Mouse (Mus musculus) heart, postnatal 0 days (tissue): ENCODE measurements around the gene Arhgap15. TPM values are rescaled to one million over a fixed set of nuclear protein-coding genes. Genes with fewer than 3 reads are reported as not detected.

Experiments
- ATAC-seq: fragments of 200-750 bp; cut with Nextera tagmentation; 2 replicates; pipeline ENCODE4 v1.8.0; 2017; ENCODE audit warnings: low read depth, moderate number of reproducible peaks, moderate library complexity; ENCODE audit not compliant: insufficient read depth
- DNase-seq: peaks from one replicate; pipeline ENCODE4 v3.0.0-alpha.2; 2016; ENCODE audit warnings: low spot score
- H3K27ac ChIP-seq: fragments of 300-500 bp; sonication (generic); 2 replicates; pipeline ENCODE4 v1.5.1; 2014; ENCODE audit warnings: low read depth, mild to moderate bottlenecking
- H3K27me3 ChIP-seq: fragments of 300-500 bp; sonication (generic); 2 replicates; pipeline ENCODE4 v1.6.1; 2014; ENCODE audit warnings: low read length, mixed read lengths; ENCODE audit not compliant: control insufficient read depth, insufficient read depth
- H3K36me3 ChIP-seq: fragments of 300-500 bp; sonication (generic); replicated peaks from 2 replicates; pipeline ENCODE4 v1.6.1; 2014; ENCODE audit warnings: low read length, mixed read lengths; ENCODE audit not compliant: control insufficient read depth, insufficient read depth
- H3K4me1 ChIP-seq: fragments of 300-500 bp; sonication (generic); 2 replicates; pipeline ENCODE4 v1.6.1; 2014; ENCODE audit warnings: antibody characterized with exemption; ENCODE audit not compliant: control insufficient read depth, insufficient read depth
- H3K4me2 ChIP-seq: fragments of 300-500 bp; sonication (generic); 2 replicates; pipeline ENCODE4 v1.6.1; 2014; ENCODE audit warnings: low read depth, mild to moderate bottlenecking, low read length, moderate library complexity
- H3K4me3 ChIP-seq: fragments of 300-500 bp; sonication (generic); 2 replicates; pipeline ENCODE4 v1.5.1; 2014; ENCODE audit warnings: low read depth, low read length
- H3K9ac ChIP-seq: fragments of 300-500 bp; sonication (generic); replicated peaks from 2 replicates; pipeline ENCODE4 v1.6.1; 2014; ENCODE audit warnings: low read depth, low read length, mixed read lengths
- H3K9me3 ChIP-seq: fragments of 300-500 bp; sonication (generic); replicated peaks from 2 replicates; pipeline ENCODE4 v1.6.1; 2016; ENCODE audit warnings: low read length; ENCODE audit not compliant: control insufficient read depth
- CTCF ChIP-seq: IDR thresholded peaks from 2 replicates; pipeline ENCODE4 v1.5.1; 2016; ENCODE audit warnings: antibody characterized with exemption, control low read depth, low read depth
- EP300 ChIP-seq: IDR thresholded peaks from 2 replicates; pipeline ENCODE4 v1.6.1; 2016; ENCODE audit warnings: antibody characterized with exemption, low read depth
- WGBS: fragments of 180-500 bp; shearing (Covaris S2); extraction: QIAGEN DNeasy Blood & Tissue Kit; methylation state at CpG from one replicate; pipeline ENCODE4 v1.1.7; 2014; 5-methylcytosine and 5-hydroxymethylcytosine counted together
- polyA plus RNA-seq: library from polyadenylated mRNA; unstranded; fragments of >200 nt; fragmentation: Nextera tagmentation; extraction: Ambion mirVana; gene quantifications from 2 replicates; pipeline ENCODE4 v1.2.1, GENCODE M21; 2015
- total RNA-seq: library from RNA; depleted of rRNA; stranded (reverse); fragments of >200 nt; gene quantifications from 2 replicates; pipeline ENCODE4 v1.2.3, GENCODE M21; 2014; ENCODE audit warnings: low replicate concordance; rRNA removed

The Arhgap15 gene
- total and polyA plus RNA-seq, 2 experiments from 2014 or later: 0.46 to 1.7 TPM

DNA sequence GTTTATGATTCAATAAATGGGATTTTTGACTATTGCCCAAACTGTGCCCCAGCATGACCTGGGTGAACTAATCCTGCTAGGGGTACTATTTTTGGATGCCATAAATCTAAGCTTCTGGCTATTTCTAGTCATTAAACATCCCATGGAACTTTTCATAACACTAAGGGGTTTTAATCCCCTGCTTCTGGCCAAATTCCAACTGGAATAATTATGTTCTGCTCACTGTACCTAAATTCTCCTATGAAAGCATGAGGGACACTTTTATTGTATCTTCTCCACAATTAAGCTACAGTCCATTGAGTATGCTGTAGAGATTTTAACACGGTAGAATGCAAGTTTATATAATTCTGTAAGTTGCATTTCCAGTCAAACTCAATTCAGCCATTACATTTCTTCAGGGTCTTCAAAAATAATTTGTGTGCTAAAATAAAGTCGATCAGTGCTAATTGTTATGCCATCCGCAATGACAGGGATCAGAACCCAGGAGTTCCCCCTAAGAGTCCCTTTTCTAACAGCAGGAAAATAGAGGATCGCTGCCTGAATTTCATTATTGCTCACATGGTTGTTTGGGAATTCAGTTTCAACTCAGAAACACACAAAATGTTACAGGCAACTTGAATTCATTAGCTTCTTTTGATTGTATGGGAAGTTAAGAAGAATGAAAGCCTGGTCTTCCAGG is 671.1 kb downstream of the Arhgap15 start:
- no peaks in the 10 kb centered on the region for H3K36me3 ChIP-seq
- H3K4me3 ChIP-seq: no peak overlapping the region
- H3K9ac ChIP-seq: no peak overlapping the region
- no peaks in the 10 kb centered on the region for H3K27me3 ChIP-seq
- H3K9me3 ChIP-seq: no peaks in the 10 kb centered on the region
- H3K4me1 ChIP-seq: no peaks in the 10 kb centered on the region
- no peak overlapping the region for H3K27ac ChIP-seq
- H3K4me2 ChIP-seq: no peak overlapping the region
- no peak for DNase-seq
- no peak for ATAC-seq
- WGBS: 89% methylated on average over 4 of the region's 4 CpGs
- TF ChIP-seq EP300: no peak
- TF ChIP-seq CTCF: no peak

DNA sequence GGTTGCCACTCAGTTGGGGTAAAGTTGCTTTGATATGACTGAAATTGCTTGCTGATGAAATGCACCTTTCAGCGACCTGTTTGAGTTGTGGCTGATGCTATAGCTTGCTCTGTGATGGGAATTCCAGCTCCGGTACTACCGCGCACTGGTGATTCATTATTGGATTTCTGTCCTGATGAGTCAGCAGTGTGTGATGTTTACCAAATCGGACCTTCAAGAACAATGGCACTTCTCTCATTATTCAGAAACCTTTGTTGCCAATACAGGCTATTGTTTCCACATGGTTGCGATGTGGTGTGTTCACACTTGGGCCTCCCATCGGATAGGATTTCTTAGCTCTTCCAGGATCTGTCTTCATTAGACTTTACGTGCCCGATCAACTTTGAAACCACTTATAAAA is 681.9 kb downstream of the Arhgap15 start:
- Histone ChIP-seq H3K27ac (no peak overlapping the region), H3K4me2 (no peak overlapping the region), H3K4me1 (no peaks in the 10 kb centered on the region), H3K36me3 (no peaks in the 10 kb centered on the region), H3K27me3 (no peaks in the 10 kb centered on the region), H3K9me3 (no peaks in the 10 kb centered on the region), H3K9ac (no peak overlapping the region), H3K4me3 (no peak overlapping the region)
- WGBS: 79% methylated on average over 9 of the region's 9 CpGs
- DNase-seq (no peak), ATAC-seq (no peak)
- TF ChIP-seq EP300 (no peak), CTCF (no peak)

DNA sequence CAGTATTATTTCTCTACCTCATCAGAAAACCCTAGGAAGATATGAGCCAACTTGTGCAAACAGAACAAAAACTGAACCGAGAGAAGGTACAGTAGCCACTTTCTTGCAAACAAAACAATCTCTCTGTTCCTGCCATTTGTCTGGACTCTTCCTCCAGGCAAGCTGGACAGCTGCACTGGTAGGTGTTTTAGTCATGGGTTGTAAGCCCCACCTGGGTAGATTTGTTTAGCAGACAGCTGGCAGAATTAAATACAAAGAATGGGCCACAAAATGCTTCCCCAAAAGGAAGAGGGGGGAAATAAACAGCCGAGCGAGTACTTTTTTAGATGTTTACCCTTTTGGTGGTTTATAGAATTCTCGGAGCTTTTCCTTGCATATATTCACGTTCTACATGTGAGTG is 688.0 kb downstream of the Arhgap15 start:
- H3K4me3 ChIP-seq: no peak overlapping the region
- ATAC-seq (no peak), DNase-seq (no peak)
- H3K4me2 ChIP-seq: no peak overlapping the region
- 73% methylated on average over 5 of the region's 5 CpGs for WGBS
- no peak overlapping the region for H3K9ac ChIP-seq
- no peaks in the 10 kb centered on the region for H3K27me3 ChIP-seq
- no peaks in the 10 kb centered on the region for H3K4me1 ChIP-seq
- no peak overlapping the region for H3K27ac ChIP-seq
- H3K36me3 ChIP-seq: no peaks in the 10 kb centered on the region
- H3K9me3 ChIP-seq: no peaks in the 10 kb centered on the region
- no peak for TF ChIP-seq CTCF
- no peak for TF ChIP-seq EP300

- Histone ChIP-seq H3K27ac (no peak overlapping the region), H3K36me3 (no peaks in the 10 kb centered on the region), H3K4me2 (no peak overlapping the region), H3K9me3 (no peaks in the 10 kb centered on the region; the same call in 1 of the 2 replicates), H3K4me1 (no peaks in the 10 kb centered on the region), H3K27me3 (no peaks in the 10 kb centered on the region), H3K4me3 (no peak overlapping the region), H3K9ac (no peak overlapping the region)
- 70% methylated on average over 8 of the region's 8 CpGs for WGBS
- ATAC-seq: no peak
- DNase-seq: no peak
- TF ChIP-seq EP300 (no peak), CTCF (no peak)
Measured at GRCm38 (mm10) chr2:44437496-44438057, 689.0 kb downstream of the Arhgap15 start.

GRCm38 (mm10) chr2:44438070-44438469 is 689.4 kb downstream of the Arhgap15 start:
- H3K27ac ChIP-seq: no peak overlapping the region
- no peak overlapping the region for H3K4me3 ChIP-seq
- DNase-seq (no peak), ATAC-seq (no peak)
- H3K4me1 ChIP-seq: no peaks in the 10 kb centered on the region
- 88% methylated on average over 1 of the region's 1 CpGs for WGBS
- no peak overlapping the region for H3K4me2 ChIP-seq
- no peaks in the 10 kb centered on the region; the same call in 1 of the 2 replicates for H3K9me3 ChIP-seq
- H3K9ac ChIP-seq: no peak overlapping the region
- H3K36me3 ChIP-seq: no peaks in the 10 kb centered on the region
- TF ChIP-seq CTCF: no peak
- no peak for TF ChIP-seq EP300
- H3K27me3 ChIP-seq: no peaks in the 10 kb centered on the region

DNA sequence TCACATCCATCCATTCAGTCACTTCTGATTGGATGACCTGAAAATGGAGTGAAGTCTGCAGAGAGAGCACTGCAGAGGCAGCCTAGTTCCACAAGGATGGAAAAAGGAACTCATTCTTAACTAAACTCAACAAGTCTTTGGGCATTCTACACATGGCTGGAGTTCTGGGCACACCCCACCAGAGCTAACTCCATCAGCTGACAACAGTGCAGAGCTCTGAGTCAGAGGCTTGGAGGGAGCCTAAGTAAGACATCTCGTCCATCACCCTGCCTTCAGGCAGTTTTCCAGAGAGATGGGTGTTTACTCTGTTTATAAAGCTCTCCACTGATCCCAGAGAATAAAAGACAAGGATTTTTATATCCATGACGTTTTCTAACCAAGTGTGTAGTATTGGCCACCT is 696.3 kb downstream of the Arhgap15 start:
- Histone ChIP-seq H3K27me3 (no peaks in the 10 kb centered on the region), H3K4me2 (no peak overlapping the region), H3K36me3 (no peaks in the 10 kb centered on the region), H3K9me3 (no peaks in the 10 kb centered on the region; the same call in 1 of the 2 replicates), H3K9ac (no peak overlapping the region), H3K4me3 (no peak overlapping the region), H3K27ac (no peak overlapping the region), H3K4me1 (no peaks in the 10 kb centered on the region)
- ATAC-seq: no peak
- no peak for TF ChIP-seq CTCF
- no peak for TF ChIP-seq EP300
- DNase-seq: no peak
- 63% methylated on average over 2 of the region's 2 CpGs for WGBS

Other genes starting within 250 kb of the Arhgap15 start
- gene Kynu, start 193.5 kb upstream of the Arhgap15 start, total RNA-seq: not detected in 2 replicates
- not detected in 2 replicates for gene Kynu, start 193.5 kb upstream of the Arhgap15 start, polyA plus RNA-seq